Mouse (Mus musculus) megakaryocyte, embryonic 14.5 days (primary cell): Measurements from ENCODE around the gene B4galt5.

Experiments
- FLI1 ChIP-seq: IDR thresholded peaks from 2 replicates; pipeline ENCODE4 v1.6.1; 2012; ENCODE audit warnings: low read length, inconsistent platforms, mixed read lengths
- GATA1 ChIP-seq: IDR thresholded peaks from 3 replicates; pipeline ENCODE4 v1.6.1; 2012; ENCODE audit warnings: mixed read lengths, low read length, inconsistent platforms, borderline replicate concordance

- TF ChIP-seq GATA1 (no peak), FLI1 (no peak)
These were observed 25.3 kb upstream of the B4galt5 start for GRCm38 (mm10) chr2:167374191-167374805.
